Mouse (Mus musculus) thymus, postnatal 25 days (tissue): ENCODE measurements around the gene Tnnt3.

Experiments
- DNase-seq: peaks from one replicate; pipeline ENCODE4 v3.0.0; 2022

Tnnt3 gene

DNA sequence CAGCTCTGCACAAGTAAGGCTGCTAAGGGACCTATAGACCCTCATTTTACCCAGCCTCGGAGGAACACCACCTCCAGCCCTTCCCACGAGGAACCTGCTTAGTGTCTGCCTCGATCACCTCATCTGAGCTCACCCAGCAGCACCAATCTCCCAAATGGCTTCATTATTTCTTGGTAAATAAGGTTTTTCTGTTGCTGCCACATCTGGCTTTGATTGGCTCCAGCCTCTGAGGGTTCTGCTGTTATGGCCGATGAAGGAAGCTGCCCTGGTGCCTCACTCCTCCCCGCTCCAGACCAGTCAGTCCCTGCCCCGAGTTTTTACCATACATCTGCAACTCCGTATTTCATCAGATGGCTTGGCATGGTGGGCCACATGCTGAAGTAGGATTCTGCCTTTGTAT lies 47.3 kb downstream of the Tnnt3 start:
- DNase-seq = no peak

DNA sequence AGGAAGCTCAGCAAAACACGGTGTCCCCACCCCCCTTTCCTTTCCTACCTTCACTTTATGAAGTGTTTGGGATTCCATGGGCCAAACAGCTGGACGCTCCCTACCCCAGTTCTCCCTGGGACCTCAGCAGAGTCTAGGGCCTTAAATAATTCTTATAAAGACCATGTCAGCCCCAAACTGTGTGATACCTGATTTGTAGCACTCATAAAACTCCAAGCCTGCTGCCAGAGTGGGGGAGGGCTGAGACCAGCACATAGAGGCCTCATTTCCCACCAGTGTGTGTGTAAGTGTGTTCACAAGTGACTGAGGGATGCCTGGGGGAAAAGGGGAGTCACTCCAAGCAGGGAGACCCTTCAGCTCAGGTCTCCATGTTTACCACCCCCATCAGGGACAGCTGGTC lies 49.2 kb downstream of the Tnnt3 start:
- DNase-seq = no peak

DNA sequence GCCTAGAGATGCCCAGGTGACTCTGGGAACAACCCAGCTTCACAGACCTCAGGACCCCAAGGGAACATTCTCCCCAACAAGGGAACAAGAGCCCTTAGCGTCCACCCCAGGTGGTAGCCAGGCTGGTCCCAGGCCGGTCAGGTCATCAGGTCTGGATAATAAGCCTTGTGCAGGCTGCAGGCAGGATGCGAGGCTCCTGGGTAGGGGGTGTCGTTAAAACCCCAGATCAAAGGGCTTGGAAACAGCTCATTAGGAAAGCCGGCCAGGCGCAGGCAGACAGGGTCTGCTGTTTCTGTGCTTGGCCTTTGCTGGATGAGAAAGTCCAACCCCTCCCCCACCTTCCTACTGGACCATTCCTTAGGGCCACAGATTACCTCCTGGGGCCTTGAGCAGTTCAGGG lies 50.1 kb downstream of the Tnnt3 start:
- no peak for DNase-seq

DNA sequence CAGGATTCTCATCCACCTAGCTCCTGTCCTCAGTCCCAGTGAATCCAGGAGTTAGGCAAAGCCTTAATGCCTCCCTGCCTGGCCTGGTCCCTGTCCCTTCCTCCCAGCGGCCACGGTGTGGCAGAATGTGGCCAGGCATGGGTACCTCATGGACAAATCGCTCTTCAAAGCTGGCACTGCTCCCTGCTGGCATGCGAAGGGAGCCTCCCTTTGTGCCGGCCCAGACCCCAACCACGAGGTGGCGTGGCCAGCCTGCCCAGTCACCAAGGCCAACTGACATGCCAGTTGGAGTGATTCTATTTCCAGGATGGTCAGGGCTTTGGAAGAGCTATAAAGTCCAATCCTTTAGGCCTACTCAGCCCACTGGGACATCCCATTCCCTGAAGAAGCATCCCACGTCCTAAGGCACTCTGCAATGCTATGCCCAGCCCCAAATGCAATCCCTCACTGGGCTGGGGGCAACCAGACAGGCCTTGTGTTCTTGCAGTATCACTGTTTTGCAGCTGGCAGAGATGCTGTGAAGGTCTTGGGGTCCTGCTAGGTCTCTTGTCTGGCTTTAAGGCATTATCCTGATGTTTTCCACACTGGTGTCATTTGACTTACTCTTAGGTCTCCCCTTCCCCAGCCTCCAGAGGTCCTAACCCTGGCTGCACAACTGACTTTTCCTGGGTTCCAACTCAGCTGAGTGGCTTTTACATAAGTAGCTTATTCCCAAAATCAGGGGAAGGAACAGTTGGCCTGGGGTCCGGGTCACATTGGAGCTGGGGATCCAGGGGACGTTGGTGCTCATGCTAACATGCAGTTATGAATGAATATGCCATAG lies 51.5 kb downstream of the Tnnt3 start:
- DNase-seq = no peak

DNA sequence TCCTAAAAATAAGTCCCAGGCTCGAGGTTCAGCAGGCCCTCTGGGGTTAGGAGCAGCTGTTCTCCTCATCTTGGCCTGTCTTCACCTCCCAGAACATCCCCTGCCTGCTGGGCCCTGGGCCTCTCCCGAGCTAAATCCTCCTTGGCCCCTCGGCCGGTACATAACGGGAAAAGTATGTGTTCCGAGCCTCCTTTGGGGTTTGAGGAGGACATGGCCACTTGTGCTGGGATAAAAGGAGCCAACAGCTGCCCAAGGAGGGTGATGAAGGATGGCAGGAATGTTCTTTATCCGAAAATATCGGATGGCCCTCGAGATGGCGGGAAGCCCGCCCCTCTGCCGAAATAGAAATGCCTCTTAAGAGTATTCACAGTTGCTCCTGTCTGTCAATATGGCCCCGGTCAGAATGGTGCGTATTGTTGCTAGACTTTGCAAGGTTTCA lies 52.3 kb downstream of the Tnnt3 start:
- DNase-seq = no peak

DNA sequence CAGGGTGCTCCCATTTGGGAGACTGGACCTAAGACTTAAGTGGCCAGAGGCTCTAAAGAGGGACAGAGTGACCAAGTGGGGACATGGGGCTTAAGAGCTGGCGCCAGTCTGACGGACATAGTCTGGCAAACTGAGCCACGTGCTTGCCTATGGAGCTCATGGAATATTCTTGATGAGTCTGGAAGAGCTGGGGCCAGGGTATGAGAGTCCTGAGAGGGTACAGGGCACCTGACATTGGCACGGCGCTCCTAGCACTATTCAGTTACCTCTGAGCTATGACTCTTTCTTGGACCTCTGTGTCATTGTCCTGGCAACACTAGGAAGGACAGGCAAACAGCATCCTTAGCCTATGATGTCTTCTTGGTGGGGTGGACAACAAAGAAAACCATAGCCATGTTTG lies 53.1 kb downstream of the Tnnt3 start:
- no peak for DNase-seq

DNA sequence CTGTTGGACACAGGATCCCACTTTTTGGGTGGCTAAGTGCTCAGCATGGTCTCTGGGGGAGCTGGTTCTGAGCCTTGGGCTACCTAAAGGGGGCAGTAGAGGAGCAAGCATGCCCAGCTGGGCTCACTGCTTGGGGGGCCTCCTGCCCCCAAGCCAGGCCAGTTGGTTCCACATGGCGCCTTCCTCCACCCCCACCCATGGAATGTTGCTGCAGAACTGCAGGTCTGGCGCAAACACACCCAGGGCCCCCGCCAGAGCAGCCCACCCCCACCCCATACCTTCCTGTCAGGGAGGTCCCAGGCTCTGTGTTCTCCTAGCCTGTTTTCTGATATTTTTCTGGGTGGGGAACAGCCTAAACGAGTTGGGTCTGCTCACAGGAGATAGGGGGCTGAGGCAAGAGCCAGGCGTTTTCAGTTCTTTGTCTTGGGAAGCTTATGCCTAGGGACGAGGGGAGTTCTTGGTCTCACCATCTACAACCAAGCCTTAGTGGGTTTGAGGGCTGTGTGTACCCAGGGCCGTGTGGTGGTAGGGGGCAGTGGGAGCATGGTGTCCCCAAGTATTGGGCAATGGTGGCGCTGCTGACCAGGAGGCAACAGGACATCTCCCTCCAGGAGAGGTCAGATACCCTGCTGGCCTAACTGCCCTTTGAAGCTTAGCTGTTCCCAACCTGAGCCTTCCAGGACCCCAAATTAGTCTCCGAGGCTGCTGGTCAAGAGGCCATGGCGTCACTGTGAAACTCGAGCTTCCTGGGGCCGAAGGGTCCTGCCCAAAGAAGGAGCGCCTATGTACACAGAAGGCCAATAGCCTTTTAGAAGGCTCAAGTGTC lies 54.2 kb downstream of the Tnnt3 start:
- no peak for DNase-seq

DNA sequence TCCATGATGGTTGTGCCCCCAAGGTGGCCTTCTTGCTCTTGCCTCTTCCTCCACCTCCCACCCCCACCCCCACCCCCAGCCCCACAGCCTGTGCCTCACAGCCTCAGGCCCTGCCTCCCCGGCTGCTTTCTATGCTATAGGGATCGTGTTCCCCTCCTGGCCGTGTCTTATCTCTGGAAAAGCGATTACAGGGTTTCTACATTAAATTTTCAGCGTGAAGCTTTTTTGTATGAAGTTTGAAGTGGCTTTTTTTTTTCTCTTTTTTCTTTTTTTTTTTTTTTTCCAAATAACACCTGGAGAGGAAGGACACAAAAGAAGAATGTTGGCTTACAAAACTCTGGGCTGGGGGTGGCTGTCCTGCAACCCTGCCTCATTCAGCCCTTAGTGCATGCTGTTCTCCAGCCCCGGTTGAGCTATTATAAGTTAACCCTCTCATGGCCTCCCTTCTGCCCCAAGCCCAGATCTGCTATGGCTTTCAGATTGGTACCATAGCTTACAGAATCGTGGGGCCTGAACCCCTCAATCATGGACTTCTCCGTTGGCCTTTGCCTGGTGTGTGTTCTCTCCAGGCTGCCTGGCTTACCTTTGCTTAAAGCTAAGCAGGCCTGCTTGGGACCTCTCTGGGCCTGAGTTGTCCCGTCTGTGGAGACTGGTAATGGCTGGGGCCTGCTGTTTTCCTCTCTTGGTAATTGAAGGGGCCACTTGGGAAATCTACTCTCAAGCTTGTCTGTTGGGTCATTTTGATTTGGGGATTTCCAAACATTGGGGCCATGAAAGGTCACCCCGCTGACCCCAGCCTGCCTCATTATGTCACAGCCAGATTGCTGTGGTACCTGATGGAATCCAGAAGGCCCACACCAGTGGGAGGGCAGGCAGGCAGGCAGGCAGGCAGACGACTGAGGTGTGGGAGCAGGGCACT lies 55.0 kb downstream of the Tnnt3 start:
- DNase-seq = no peak

DNA sequence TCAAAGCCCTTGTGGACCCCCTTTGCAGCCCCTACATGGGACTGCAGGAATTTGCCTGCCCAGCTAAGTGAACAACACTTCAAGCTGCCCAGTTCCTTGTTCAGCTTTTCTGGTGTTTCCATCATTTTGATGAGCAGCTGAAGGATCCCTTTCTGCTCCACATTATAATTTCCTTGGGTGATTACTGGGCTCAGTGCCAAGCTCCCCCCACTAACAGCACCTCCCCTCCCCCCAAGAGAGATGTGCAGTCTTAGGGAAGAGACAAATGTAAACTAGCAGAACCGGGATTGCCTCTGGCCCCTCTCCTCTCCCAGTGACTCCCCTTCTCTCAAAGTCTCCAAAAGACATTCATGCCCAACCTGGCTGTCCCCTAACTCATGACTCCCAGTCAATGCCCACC lies 56.0 kb downstream of the Tnnt3 start:
- DNase-seq = no peak

DNA sequence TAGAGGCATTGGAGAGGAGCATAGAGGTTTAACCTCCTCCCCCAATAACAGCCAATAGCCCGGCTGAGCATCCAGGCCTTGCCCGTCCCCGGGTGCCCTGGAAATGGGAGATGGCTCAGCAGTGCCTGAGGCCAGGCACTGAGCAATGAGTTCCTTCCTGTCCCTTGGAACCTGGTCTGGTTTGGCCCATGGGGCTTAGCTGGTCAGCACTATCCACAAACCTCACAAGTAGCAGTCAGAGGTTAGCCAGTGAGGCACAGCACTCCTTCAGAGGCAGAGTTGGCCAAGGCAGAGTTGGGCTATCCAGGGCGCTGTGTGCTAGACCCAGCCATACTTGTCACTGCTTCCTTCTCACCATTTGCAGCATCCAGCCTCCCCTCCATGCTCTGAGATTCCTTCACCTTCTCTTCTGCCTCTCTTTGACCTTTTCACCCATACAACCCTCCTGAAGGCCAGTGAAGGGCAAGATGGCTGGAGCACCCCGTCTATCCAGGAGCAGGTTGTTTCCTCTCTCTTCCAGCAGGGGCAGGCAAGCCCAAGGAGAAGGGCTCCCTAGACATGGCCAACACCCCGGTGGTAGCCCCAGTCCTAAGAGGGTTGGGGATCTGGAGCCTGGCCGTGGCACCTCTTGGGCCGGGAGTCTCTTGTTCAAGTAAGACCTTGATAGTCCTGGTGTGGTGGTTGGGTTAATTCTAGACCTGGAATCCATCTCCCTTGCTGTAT lies 56.9 kb downstream of the Tnnt3 start:
- DNase-seq = no peak

DNA sequence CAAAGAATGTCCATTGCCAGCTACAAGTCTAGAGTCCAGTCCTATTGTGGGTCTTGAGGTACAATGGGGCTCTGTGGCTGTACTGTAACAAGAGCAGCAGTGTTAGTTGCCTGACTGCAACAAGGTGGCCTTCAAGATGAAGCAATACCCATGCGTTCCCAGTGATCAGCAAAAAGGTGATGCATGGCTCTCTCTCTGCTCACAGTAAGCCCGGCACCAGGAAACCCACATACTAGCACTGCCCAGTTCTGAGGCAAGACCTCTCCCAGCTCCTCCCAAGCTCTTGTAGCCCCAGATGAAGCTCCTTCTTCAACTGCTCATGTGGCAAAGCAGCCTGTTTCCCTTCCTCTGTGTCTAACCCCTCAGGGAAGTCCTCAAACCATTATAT lies 57.4 kb downstream of the Tnnt3 start:
- no peak for DNase-seq

DNA sequence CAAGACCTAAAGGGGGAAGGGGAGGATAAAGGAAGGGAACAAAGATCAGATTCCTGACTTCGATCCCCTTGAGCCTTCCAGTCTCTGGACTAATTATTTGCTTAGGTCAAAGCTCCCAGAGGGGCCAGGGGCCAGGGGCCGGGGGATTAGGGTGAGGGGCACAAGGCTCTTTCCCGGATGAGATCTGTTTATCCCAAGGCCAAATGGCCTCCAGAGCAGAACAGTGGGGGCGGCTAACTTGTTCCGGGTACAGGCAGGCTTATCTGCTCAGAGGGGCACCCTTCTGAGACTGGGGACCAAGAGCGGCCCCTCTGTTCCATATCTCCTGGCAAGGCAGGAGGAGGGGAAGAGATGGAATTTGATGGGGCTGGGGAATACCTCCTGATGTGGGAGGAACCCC lies 59.1 kb downstream of the Tnnt3 start:
- no peak for DNase-seq

DNA sequence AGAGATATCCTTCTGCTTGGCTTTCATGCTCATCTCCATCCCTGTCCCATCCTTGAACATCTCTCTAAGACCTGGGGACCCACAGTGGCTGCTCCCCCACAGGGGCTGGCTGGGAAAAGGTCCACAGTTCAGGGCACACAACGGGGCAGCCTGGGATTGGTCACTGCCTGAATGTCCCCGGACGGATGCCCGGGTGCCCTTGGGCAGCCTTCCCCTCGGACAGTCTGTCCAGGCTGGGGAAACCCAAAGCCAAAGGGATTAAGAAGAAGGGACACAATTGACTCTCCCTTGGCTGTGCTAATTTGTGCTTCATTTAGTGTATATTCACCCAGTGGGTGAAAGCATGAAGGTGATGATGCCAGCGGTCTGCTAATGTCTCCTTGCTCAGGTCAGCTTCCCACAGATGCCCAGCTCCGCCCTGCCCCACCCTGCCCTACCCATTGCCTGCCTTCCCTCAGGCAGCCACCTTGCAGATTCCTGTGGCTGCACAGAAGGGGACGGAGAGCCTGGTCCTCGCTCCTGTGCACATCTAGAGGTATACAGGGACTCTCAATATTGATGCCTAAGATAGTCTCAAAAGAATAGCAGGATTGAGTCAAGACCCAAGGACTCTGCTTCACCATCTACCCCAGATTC lies 60.0 kb downstream of the Tnnt3 start:
- no peak for DNase-seq

DNA sequence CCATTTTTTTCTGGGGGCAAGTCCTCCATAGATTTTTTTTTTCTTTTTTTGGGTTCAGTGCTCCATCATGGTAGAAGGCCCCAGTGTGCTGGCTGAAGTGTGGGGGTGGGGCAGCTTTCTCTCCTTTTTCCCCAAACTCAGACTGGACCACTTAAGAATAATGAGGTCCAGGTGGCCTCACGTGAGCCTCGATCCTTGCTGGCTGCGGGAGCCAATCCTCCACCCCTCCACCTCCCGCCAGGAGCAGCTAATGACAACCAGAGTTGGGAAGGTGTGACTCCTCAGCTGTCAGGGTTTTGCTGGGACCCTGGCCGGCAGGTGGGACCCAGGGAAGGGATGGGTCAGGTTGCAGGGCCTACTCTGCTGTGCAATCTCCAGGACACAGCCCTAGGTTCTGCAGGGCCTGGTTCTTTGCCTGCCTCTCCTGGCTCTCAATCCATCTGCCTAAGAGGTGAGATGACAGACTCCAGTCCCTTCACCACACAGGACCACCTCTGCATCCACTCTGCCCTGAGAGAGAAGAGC lies 61.1 kb downstream of the Tnnt3 start:
- DNase-seq = no peak

DNA sequence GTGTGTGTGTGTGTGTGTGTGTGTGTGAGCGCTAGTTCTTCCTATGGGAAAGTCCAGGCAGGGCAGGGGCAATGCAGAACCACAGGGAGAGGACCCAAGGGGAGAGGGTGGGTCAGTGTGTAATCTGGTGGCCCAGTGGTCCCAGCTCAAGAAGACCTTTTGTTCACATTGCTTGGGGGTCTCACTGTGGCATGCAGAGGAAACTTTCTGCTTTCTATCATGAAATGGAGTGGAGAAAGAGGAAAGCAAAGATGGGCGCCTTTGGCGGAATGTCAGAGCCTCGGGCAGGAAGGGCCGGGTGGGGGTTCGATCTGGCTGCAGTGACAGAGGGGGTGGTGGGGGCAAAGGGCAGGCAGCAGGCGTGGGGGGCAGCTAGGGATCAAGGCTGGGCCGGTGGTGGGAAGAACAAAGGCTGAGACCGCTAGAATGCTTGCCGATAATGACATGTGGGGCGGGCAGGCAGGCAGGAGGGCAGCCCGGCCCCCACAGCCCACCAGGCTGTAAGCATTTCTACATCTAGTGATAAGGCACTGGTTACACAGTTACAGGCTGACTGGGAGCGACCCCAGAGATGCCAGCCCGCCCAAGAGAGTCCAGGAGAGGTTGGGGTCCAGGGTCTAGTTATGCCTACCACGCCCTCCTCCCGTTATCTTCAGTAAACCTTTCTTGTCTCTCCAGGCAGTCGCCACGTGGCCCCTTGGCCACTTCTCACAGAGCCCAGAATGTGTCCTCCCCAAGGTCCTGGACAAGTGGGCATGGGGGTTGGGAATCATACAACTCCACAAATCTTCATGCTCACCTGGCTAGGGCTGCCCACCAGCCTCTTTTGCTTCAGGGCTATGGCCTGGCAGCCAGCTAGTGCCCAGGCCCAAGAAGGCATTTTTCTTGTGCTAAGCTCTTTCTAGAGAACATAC lies 62.6 kb downstream of the Tnnt3 start:
- no peak for DNase-seq

DNA sequence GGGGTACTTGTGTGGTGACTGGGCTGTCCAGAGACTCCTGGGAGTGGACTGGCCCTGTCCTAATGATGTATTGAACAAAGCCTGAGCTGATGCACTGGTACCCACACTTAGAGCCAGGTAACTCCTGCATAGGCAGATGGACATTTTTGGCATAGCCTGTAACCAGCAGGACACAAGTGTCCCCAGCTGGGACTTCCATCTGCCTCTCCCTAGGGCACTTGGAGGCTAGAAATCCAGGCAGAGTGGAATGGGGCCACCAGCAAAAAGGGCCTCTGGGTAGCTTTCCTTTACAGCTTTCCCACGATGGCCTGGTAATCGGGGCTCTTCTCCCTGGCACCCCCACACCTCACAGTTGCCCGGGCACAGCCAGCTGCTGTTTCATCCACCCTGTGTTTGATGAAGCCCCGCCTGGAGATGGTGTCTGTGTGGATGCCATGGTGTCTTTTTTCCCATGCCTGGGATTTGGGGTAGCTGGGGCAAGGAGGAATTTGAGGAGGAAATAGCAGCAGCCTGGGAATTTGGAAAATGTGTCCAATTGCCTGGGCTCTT lies 63.3 kb downstream of the Tnnt3 start:
- DNase-seq = no peak

DNA sequence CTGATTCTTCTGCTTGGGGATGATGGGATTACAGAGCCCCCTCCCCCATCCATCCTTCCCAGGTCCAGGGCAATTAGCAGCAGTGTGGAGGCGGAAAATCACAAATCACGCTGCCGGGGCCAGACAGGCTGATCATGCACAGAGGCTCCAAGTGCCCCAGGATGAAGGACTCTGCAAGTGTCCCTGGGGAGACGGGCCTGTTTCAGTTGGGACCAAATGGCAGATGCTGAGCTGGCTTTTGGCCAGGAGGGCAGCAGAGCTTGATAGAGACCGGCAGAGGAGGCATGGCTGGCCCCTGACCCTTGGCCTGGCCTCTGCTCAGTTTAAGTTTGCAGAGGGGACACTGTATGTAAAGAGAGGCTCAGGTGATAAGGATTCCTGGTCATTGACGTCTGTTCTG lies 64.5 kb downstream of the Tnnt3 start:
- DNase-seq = no peak

DNA sequence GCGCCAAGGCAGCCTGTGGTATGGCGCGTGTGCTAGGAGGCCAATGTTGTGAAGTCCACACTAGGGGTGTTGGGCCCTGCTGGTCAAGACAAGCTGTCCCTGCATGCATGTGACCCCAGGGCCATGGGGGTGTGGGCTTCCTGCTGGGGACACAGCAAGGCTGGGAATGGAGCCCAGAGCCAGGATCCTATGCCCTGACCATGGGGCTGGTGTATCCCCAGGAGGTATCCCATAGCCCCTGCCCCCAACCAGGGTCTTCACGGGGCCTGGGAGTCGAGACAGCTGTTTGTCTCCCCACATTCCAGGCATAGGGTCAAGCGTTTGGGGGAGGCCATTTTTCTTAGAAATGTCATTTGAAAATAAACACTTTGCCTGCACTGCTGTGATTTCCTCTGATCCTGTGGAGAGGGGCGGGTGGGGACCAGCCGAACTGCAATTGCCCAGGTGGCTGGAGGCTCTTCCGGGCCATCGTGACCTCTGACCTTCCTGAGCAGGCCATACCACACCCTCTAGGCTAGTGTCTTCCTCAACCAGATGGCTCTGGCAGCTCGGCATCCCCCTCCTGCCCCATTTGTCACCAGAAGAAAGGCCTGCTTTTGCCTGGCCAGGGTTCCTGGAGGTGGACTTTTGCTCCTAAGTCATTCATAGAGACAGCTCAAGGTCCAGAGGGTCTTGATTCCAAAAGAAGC lies 66.5 kb downstream of the Tnnt3 start:
- DNase-seq = no peak
